Mouse (Mus musculus) G1E (cell line): ENCODE measurements around the gene Anxa8. TPM values are rescaled to one million over a fixed set of nuclear protein-coding genes. Genes with fewer than 3 reads are reported as not detected.

Source experiments
- ATAC-seq: 2 replicates; pipeline ENCODE4 v1.8.0; 2016; ENCODE audit warnings: mild to moderate bottlenecking; ENCODE audit not compliant: insufficient number of reproducible peaks, poor library complexity, low FRiP score, severe bottlenecking; ENCODE audit errors: extremely low read depth
- DNase-seq: peaks from one replicate; pipeline ENCODE4 v3.0.0; 2012; ENCODE audit warnings: low spot score
- H3K27me3 ChIP-seq: 2 replicates; pipeline ENCODE4 v1.6.1; 2012; ENCODE audit warnings: mild to moderate bottlenecking, low read length, inconsistent platforms; ENCODE audit not compliant: insufficient read depth
- H3K36me3 ChIP-seq: replicated peaks from 2 replicates; pipeline ENCODE3; 2012; ENCODE audit warnings: mild to moderate bottlenecking, inconsistent platforms
- H3K4me1 ChIP-seq: 2 replicates; pipeline ENCODE4 v1.6.1; 2012; ENCODE audit warnings: low read depth, low read length, inconsistent platforms, mixed read lengths; ENCODE audit not compliant: insufficient read depth
- H3K4me3 ChIP-seq: 2 replicates; pipeline ENCODE4 v1.5.1; 2012; ENCODE audit warnings: low read depth, mild to moderate bottlenecking, inconsistent platforms, low read length, moderate library complexity, mixed read lengths
- H3K9me3 ChIP-seq: replicated peaks from 2 replicates; pipeline ENCODE4 v1.6.1; 2012; ENCODE audit warnings: inconsistent platforms
- CTCF ChIP-seq: IDR thresholded peaks from 2 replicates; pipeline ENCODE4 v1.5.1; 2012; ENCODE audit warnings: low read depth, low read length, inconsistent platforms, mixed read lengths
- GATA1 ChIP-seq: IDR thresholded peaks from 2 replicates; pipeline ENCODE4 v1.6.1; 2012; ENCODE audit warnings: borderline replicate concordance, low read length, inconsistent platforms, mixed read lengths
- GATA2 ChIP-seq: IDR thresholded peaks from 2 replicates; pipeline ENCODE4 v1.6.1; 2012; ENCODE audit warnings: low read depth, low read length, inconsistent platforms, borderline replicate concordance
- POLR2AphosphoS5 ChIP-seq: IDR thresholded peaks from 2 replicates; pipeline ENCODE4 v1.6.1; 2012; ENCODE audit warnings: low read depth, low read length, inconsistent platforms; ENCODE audit not compliant: insufficient replicate concordance
- TAL1 ChIP-seq: conservative IDR thresholded peaks from 2 replicates; pipeline ENCODE4 v1.6.1; 2012; ENCODE audit warnings: low read depth, low read length, inconsistent platforms, mixed read lengths
- polyA plus RNA-seq: library from polyadenylated mRNA; stranded (reverse); fragments of >175 nt; gene quantifications from 2 replicates; pipeline ENCODE4 v1.2.3, GENCODE M21; 2012
- total RNA-seq, 2 experiments: library from RNA; stranded (forward) in 1 of 2; stranded (reverse) in 1 of 2; fragments of 200-1000 nt in 1 of 2; fragments of >200 nt in 1 of 2; fragmentation: Nextera tagmentation in 1 of 2; gene quantifications; 2 replicates each; pipeline ENCODE4 v1.2.3; 2014 to 2017

The Anxa8 gene
- total RNA-seq (2014; fragmentation: Nextera tagmentation) (not detected in 2 replicates), total RNA-seq (2017) (not detected in 2 replicates), polyA plus RNA-seq (not detected in 2 replicates)

- no peaks in the 10 kb centered on the region for H3K36me3 ChIP-seq
- no peaks in the 10 kb centered on the region for H3K9me3 ChIP-seq
- ATAC-seq (no peak), DNase-seq (no peak)
- no peak for TF ChIP-seq TAL1
- TF ChIP-seq GATA1, result no peak
- no peak for TF ChIP-seq GATA2
- no peaks in the 10 kb centered on the region for H3K4me1 ChIP-seq
- no peaks in the 10 kb centered on the region for H3K27me3 ChIP-seq
- no peak within 1 kb of the TSS for H3K4me3 ChIP-seq
Observed at GRCm38 (mm10) chr14:34085731-34086130, at the start of gene Anxa8. Gene Anxa8 (plus strand): TSS chr14:34085981.

GRCm38 (mm10) chr14:34041241-34041640, 44.5 kb upstream of the Anxa8 start:
- DNase-seq (no peak), ATAC-seq (no peak)
- H3K9me3 ChIP-seq, result peaks cover 48% of the 10 kb centered on the region
- H3K27me3 ChIP-seq, result no peaks in the 10 kb centered on the region
- TF ChIP-seq CTCF (no peak), POLR2AphosphoS5 (no peak), GATA1 (no peak), TAL1 (no peak), GATA2 (no peak)
- no peaks in the 10 kb centered on the region for H3K4me1 ChIP-seq
- no peak overlapping the region for H3K4me3 ChIP-seq
- H3K36me3 ChIP-seq, result no peaks in the 10 kb centered on the region

GRCm38 (mm10) chr14:34043341-34043740, 42.4 kb upstream of the Anxa8 start:
- no peaks in the 10 kb centered on the region for H3K36me3 ChIP-seq
- peaks cover 40% of the 10 kb centered on the region for H3K9me3 ChIP-seq
- H3K27me3 ChIP-seq, result no peaks in the 10 kb centered on the region
- ATAC-seq (no peak), DNase-seq (no peak)
- H3K4me3 ChIP-seq, result no peak overlapping the region
- TF ChIP-seq CTCF (no peak), GATA1 (no peak), GATA2 (no peak), POLR2AphosphoS5 (no peak), TAL1 (no peak)
- H3K4me1 ChIP-seq, result no peaks in the 10 kb centered on the region

- Histone ChIP-seq H3K9me3 (peaks cover 30% of the 10 kb centered on the region), H3K27me3 (no peaks in the 10 kb centered on the region), H3K4me1 (no peaks in the 10 kb centered on the region), H3K36me3 (no peaks in the 10 kb centered on the region), H3K4me3 (no peak overlapping the region)
- no peak for ATAC-seq
- no peak for DNase-seq
- TF ChIP-seq GATA2 (no peak), POLR2AphosphoS5 (no peak), GATA1 (no peak), TAL1 (no peak), CTCF (no peak)
Observed at GRCm38 (mm10) chr14:34050101-34050779, 35.5 kb upstream of the Anxa8 start.

GRCm38 (mm10) chr14:34052516-34052915, 33.3 kb upstream of the Anxa8 start, which contains the start of gene Antxrl:
Gene Antxrl (plus strand): TSS chr14:34052707.
- no peak for TF ChIP-seq GATA1
- TF ChIP-seq POLR2AphosphoS5, result no peak
- TF ChIP-seq TAL1, result no peak
- TF ChIP-seq GATA2, result no peak
- TF ChIP-seq CTCF, result no peak
- Histone ChIP-seq H3K4me1 (no peaks in the 10 kb centered on the region), H3K36me3 (no peaks in the 10 kb centered on the region), H3K27me3 (no peaks in the 10 kb centered on the region), H3K9me3 (peaks cover 21% of the 10 kb centered on the region), H3K4me3 (no peak within 1 kb of the TSS)
- ATAC-seq, result no peak
- no peak for DNase-seq

GRCm38 (mm10) chr14:34071665-34072064, 14.1 kb upstream of the Anxa8 start:
- H3K36me3 ChIP-seq, result no peaks in the 10 kb centered on the region
- TF ChIP-seq CTCF (no peak), GATA2 (no peak), GATA1 (no peak), TAL1 (no peak), POLR2AphosphoS5 (no peak)
- H3K4me3 ChIP-seq, result no peak overlapping the region
- DNase-seq (no peak), ATAC-seq (no peak)
- H3K9me3 ChIP-seq, result peaks cover 25% of the 10 kb centered on the region
- H3K27me3 ChIP-seq, result no peaks in the 10 kb centered on the region
- H3K4me1 ChIP-seq, result no peaks in the 10 kb centered on the region
